Mouse (Mus musculus): ENCODE results near the gene Inhbe. TPM values are rescaled to one million over a fixed set of nuclear protein-coding genes. Genes with fewer than 3 reads are reported as not detected.
A peak's percentile ranks its signal among the peaks of the same experiment; 100 is the strongest.
"Not testable (repeated sequence)": the region's sequence is repeated elsewhere in the genome, so short reads cannot be mapped to it uniquely, and the experiment has no call there.

Gene Inhbe
- polyA plus RNA-seq, 1 experiment from 2014 or later = not detected

GRCm38 (mm10) chr10:127321621-127322020 is 32.6 kb downstream of the Inhbe start, which contains the start of gene Arhgap9:
Arhgap9 (plus strand) TSS chr10:127321964.
- Histone ChIP-seq H3K4me3 (ENCODE audit: low read length) (no peak within 1 kb of the TSS), H3K9me3 (ENCODE audit: control insufficient read depth, low read length) (no peaks in the 10 kb centered on the region), H3K4me1 (replicated peaks; ENCODE audit: control insufficient read depth, insufficient read depth, low read length) (peaks cover 8% of the 10 kb centered on the region), H3K4me2 (ENCODE audit: low read depth, low read length) (no peak within 1 kb of the TSS), H3K27me3 (ENCODE audit: control insufficient read depth, insufficient read depth, low read depth, low read length) (peaks cover 20% of the 10 kb centered on the region), H3K27ac (ENCODE audit: low read length) (no peak within 1 kb of the TSS), H3K36me3 (ENCODE audit: control insufficient read depth, insufficient read depth, low read length) (no peaks in the 10 kb centered on the region), H3K9ac (ENCODE audit: low read length) (no peak within 1 kb of the TSS)
- 69% methylated on average over 3 of the region's 3 CpGs for WGBS
- ATAC-seq (ENCODE audit: low read depth) = no peak

GRCm38 (mm10) chr10:127319969-127320368 is 34.2 kb downstream of the Inhbe start:
- no peak overlapping the region for H3K4me2 ChIP-seq (ENCODE audit: low read depth, low read length)
- H3K9me3 ChIP-seq (ENCODE audit: control insufficient read depth, low read length) = no peaks in the 10 kb centered on the region
- H3K4me3 ChIP-seq (ENCODE audit: low read length) = no peak overlapping the region
- no peak overlapping the region for H3K9ac ChIP-seq (ENCODE audit: low read length)
- WGBS = 54% methylated on average over 7 of the region's 7 CpGs
- no peak overlapping the region for H3K27ac ChIP-seq (ENCODE audit: low read length)
- H3K4me1 ChIP-seq (replicated peaks; ENCODE audit: control insufficient read depth, insufficient read depth, low read length) = no peaks in the 10 kb centered on the region
- peaks cover 6% of the 10 kb centered on the region; the same call in 1 of the 2 replicates for H3K27me3 ChIP-seq (ENCODE audit: control insufficient read depth, insufficient read depth, low read depth, low read length)
- no peak for ATAC-seq (ENCODE audit: low read depth)
- H3K36me3 ChIP-seq (ENCODE audit: control insufficient read depth, insufficient read depth, low read length) = no peaks in the 10 kb centered on the region

GRCm38 (mm10) chr10:127318009-127318408 is 36.2 kb downstream of the Inhbe start:
- H3K4me2 ChIP-seq (ENCODE audit: low read depth, low read length) = no peak overlapping the region
- ATAC-seq (ENCODE audit: low read depth) = no peak
- no peak overlapping the region for H3K4me3 ChIP-seq (ENCODE audit: low read length)
- H3K27ac ChIP-seq (ENCODE audit: low read length) = no peak overlapping the region
- H3K9me3 ChIP-seq (ENCODE audit: control insufficient read depth, low read length) = no peaks in the 10 kb centered on the region
- H3K4me1 ChIP-seq (replicated peaks; ENCODE audit: control insufficient read depth, insufficient read depth, low read length) = no peaks in the 10 kb centered on the region
- WGBS = 30% methylated on average over 4 of the region's 4 CpGs
- H3K27me3 ChIP-seq (ENCODE audit: control insufficient read depth, insufficient read depth, low read depth, low read length) = no peaks in the 10 kb centered on the region
- no peaks in the 10 kb centered on the region for H3K36me3 ChIP-seq (ENCODE audit: control insufficient read depth, insufficient read depth, low read length)
- no peak overlapping the region for H3K9ac ChIP-seq (ENCODE audit: low read length)

- Histone ChIP-seq H3K4me3 (ENCODE audit: low read length) (no peak overlapping the region), H3K4me1 (replicated peaks; ENCODE audit: control insufficient read depth, insufficient read depth, low read length) (no peaks in the 10 kb centered on the region), H3K27me3 (ENCODE audit: control insufficient read depth, insufficient read depth, low read depth, low read length) (no peaks in the 10 kb centered on the region), H3K9ac (ENCODE audit: low read length) (no peak overlapping the region), H3K9me3 (ENCODE audit: control insufficient read depth, low read length) (no peaks in the 10 kb centered on the region), H3K27ac (ENCODE audit: low read length) (no peak overlapping the region), H3K36me3 (ENCODE audit: control insufficient read depth, insufficient read depth, low read length) (no peaks in the 10 kb centered on the region), H3K4me2 (ENCODE audit: low read depth, low read length) (no peak overlapping the region)
- WGBS = 49% methylated on average over 2 of the region's 2 CpGs
- ATAC-seq (ENCODE audit: low read depth) = no peak
Observed at GRCm38 (mm10) chr10:127317277-127317676, 36.9 kb downstream of the Inhbe start.

- not testable (repeated sequence) for H3K36me3 ChIP-seq (ENCODE audit: control insufficient read depth, insufficient read depth, low read length); H3K9ac ChIP-seq (ENCODE audit: low read length); H3K27ac ChIP-seq (ENCODE audit: low read length); H3K9me3 ChIP-seq (ENCODE audit: control insufficient read depth, low read length); H3K4me2 ChIP-seq (ENCODE audit: low read depth, low read length); H3K4me1 ChIP-seq (replicated peaks; ENCODE audit: control insufficient read depth, insufficient read depth, low read length); H3K4me3 ChIP-seq (ENCODE audit: low read length); ATAC-seq (ENCODE audit: low read depth); H3K27me3 ChIP-seq (ENCODE audit: control insufficient read depth, insufficient read depth, low read depth, low read length)
- WGBS = 63% methylated on average over 1 of the region's 1 CpGs
Observed at GRCm38 (mm10) chr10:127314950-127315349, 39.3 kb downstream of the Inhbe start.

- H3K27me3 ChIP-seq (ENCODE audit: control insufficient read depth, insufficient read depth, low read depth, low read length); H3K36me3 ChIP-seq (ENCODE audit: control insufficient read depth, insufficient read depth, low read length); H3K27ac ChIP-seq (ENCODE audit: low read length); H3K9ac ChIP-seq (ENCODE audit: low read length); H3K4me3 ChIP-seq (ENCODE audit: low read length); ATAC-seq (ENCODE audit: low read depth); H3K4me2 ChIP-seq (ENCODE audit: low read depth, low read length); H3K4me1 ChIP-seq (replicated peaks; ENCODE audit: control insufficient read depth, insufficient read depth, low read length); H3K9me3 ChIP-seq (ENCODE audit: control insufficient read depth, low read length): not testable (repeated sequence)
- WGBS = 85% methylated on average over 5 of the region's 5 CpGs
Observed at GRCm38 (mm10) chr10:127313516-127313915, 40.7 kb downstream of the Inhbe start.

GRCm38 (mm10) chr10:127312858-127313257 is 41.4 kb downstream of the Inhbe start:
- Histone ChIP-seq H3K27me3 (ENCODE audit: control insufficient read depth, insufficient read depth, low read depth, low read length) (no peaks in the 10 kb centered on the region), H3K4me3 (ENCODE audit: low read length) (no peak overlapping the region), H3K36me3 (ENCODE audit: control insufficient read depth, insufficient read depth, low read length) (peaks cover 9% of the 10 kb centered on the region), H3K4me2 (ENCODE audit: low read depth, low read length) (no peak overlapping the region), H3K9ac (ENCODE audit: low read length) (no peak overlapping the region), H3K4me1 (replicated peaks; ENCODE audit: control insufficient read depth, insufficient read depth, low read length) (peaks cover 6% of the 10 kb centered on the region), H3K9me3 (ENCODE audit: control insufficient read depth, low read length) (no peaks in the 10 kb centered on the region), H3K27ac (ENCODE audit: low read length) (no peak overlapping the region)
- no peak for ATAC-seq (ENCODE audit: low read depth)
- 59% methylated on average over 4 of the region's 4 CpGs for WGBS

GRCm38 (mm10) chr10:127312356-127312676 is 41.9 kb downstream of the Inhbe start:
- peaks cover 14% of the 10 kb centered on the region for H3K36me3 ChIP-seq (ENCODE audit: control insufficient read depth, insufficient read depth, low read length)
- no peaks in the 10 kb centered on the region for H3K27me3 ChIP-seq (ENCODE audit: control insufficient read depth, insufficient read depth, low read depth, low read length)
- H3K27ac ChIP-seq (ENCODE audit: low read length) = peak overlapping the region; percentile 69
- H3K4me2 ChIP-seq (ENCODE audit: low read depth, low read length) = peak overlapping the region; percentile 63
- H3K4me1 ChIP-seq (replicated peaks; ENCODE audit: control insufficient read depth, insufficient read depth, low read length) = peaks cover 6% of the 10 kb centered on the region
- H3K4me3 ChIP-seq (ENCODE audit: low read length) = peak overlapping the region; percentile 77
- H3K9ac ChIP-seq (ENCODE audit: low read length) = peak overlapping the region; percentile 84
- peak; percentile 66 for ATAC-seq (ENCODE audit: low read depth)
- WGBS = under 1% methylated on average over 4 of the region's 4 CpGs
- no peaks in the 10 kb centered on the region for H3K9me3 ChIP-seq (ENCODE audit: control insufficient read depth, low read length)

- H3K9ac ChIP-seq (ENCODE audit: low read length) = peak within 1 kb of the TSS; percentile 84
- WGBS = under 1% methylated on average over 65 of the region's 65 CpGs
- H3K27me3 ChIP-seq (ENCODE audit: control insufficient read depth, insufficient read depth, low read depth, low read length) = no peaks in the 10 kb centered on the region
- H3K4me2 ChIP-seq (ENCODE audit: low read depth, low read length) = peak within 1 kb of the TSS; percentile 63
- peaks cover 20% of the 10 kb centered on the region for H3K36me3 ChIP-seq (ENCODE audit: control insufficient read depth, insufficient read depth, low read length)
- peaks cover 6% of the 10 kb centered on the region for H3K4me1 ChIP-seq (replicated peaks; ENCODE audit: control insufficient read depth, insufficient read depth, low read length)
- no peaks in the 10 kb centered on the region for H3K9me3 ChIP-seq (ENCODE audit: control insufficient read depth, low read length)
- peak within 1 kb of the TSS; percentile 77 for H3K4me3 ChIP-seq (ENCODE audit: low read length)
- peak; percentile 98 for ATAC-seq (ENCODE audit: low read depth)
- peak within 1 kb of the TSS; percentile 69 for H3K27ac ChIP-seq (ENCODE audit: low read length)
Observed at GRCm38 (mm10) chr10:127311476-127312355, 42.5 kb downstream of the Inhbe start, which contains the start of gene Mars. Mars (minus strand) TSS chr10:127311786.
